Mouse (Mus musculus) embryonic facial prominence, embryonic 15.5 days (tissue): Measurements from ENCODE around the gene Ehbp1. TPM values are rescaled to one million over a fixed set of nuclear protein-coding genes. Genes with fewer than 3 reads are reported as not detected.

ENCODE experiments used
- ATAC-seq: fragments of 200-750 bp; cut with Nextera tagmentation; 2 replicates; pipeline ENCODE4 v1.8.0; 2017; ENCODE audit warnings: low read depth, moderate TSS enrichment; ENCODE audit not compliant: insufficient number of reproducible peaks, low FRiP score, low TSS enrichment
- H3K27ac ChIP-seq: fragments of 300-500 bp; sonication (generic); replicated peaks from 2 replicates; pipeline ENCODE4 v1.5.1; 2015; ENCODE audit warnings: mild to moderate bottlenecking, inconsistent platforms
- H3K27me3 ChIP-seq: fragments of 300-500 bp; sonication (generic); 2 replicates; pipeline ENCODE4 v1.6.1; 2015; ENCODE audit warnings: inconsistent platforms
- H3K36me3 ChIP-seq: fragments of 300-500 bp; sonication (generic); 2 replicates; pipeline ENCODE4 v1.6.1; 2015; ENCODE audit warnings: mild to moderate bottlenecking, inconsistent platforms
- H3K4me1 ChIP-seq: fragments of 300-500 bp; sonication (generic); 2 replicates; pipeline ENCODE4 v1.6.1; 2015; ENCODE audit warnings: inconsistent platforms
- H3K4me2 ChIP-seq: fragments of 300-500 bp; sonication (generic); replicated peaks from 2 replicates; pipeline ENCODE4 v1.6.1; 2015; ENCODE audit warnings: mild to moderate bottlenecking, inconsistent platforms
- H3K4me3 ChIP-seq: fragments of 300-500 bp; sonication (generic); replicated peaks from 2 replicates; pipeline ENCODE4 v1.5.1; 2015; ENCODE audit warnings: mild to moderate bottlenecking, inconsistent platforms
- H3K9ac ChIP-seq: fragments of 300-500 bp; sonication (generic); 2 replicates; pipeline ENCODE4 v1.6.1; 2015; ENCODE audit warnings: inconsistent platforms
- H3K9me3 ChIP-seq: fragments of 300-500 bp; sonication (generic); replicated peaks from 2 replicates; pipeline ENCODE4 v1.6.1; 2016; ENCODE audit warnings: inconsistent platforms
- WGBS: fragments of 180-500 bp; shearing (Covaris S2); methylation state at CpG from one replicate; pipeline ENCODE4 v1.1.7; 2015; 5-methylcytosine and 5-hydroxymethylcytosine counted together
- polyA plus RNA-seq: library from polyadenylated mRNA; unstranded; fragments of >200 nt; fragmentation: Nextera tagmentation; extraction: Ambion mirVana; gene quantifications from 2 replicates; pipeline ENCODE4 v1.2.1, GENCODE M21; 2015

Ehbp1 gene
- 14.2 and 16.0 TPM in 2 replicates for polyA plus RNA-seq

DNA sequence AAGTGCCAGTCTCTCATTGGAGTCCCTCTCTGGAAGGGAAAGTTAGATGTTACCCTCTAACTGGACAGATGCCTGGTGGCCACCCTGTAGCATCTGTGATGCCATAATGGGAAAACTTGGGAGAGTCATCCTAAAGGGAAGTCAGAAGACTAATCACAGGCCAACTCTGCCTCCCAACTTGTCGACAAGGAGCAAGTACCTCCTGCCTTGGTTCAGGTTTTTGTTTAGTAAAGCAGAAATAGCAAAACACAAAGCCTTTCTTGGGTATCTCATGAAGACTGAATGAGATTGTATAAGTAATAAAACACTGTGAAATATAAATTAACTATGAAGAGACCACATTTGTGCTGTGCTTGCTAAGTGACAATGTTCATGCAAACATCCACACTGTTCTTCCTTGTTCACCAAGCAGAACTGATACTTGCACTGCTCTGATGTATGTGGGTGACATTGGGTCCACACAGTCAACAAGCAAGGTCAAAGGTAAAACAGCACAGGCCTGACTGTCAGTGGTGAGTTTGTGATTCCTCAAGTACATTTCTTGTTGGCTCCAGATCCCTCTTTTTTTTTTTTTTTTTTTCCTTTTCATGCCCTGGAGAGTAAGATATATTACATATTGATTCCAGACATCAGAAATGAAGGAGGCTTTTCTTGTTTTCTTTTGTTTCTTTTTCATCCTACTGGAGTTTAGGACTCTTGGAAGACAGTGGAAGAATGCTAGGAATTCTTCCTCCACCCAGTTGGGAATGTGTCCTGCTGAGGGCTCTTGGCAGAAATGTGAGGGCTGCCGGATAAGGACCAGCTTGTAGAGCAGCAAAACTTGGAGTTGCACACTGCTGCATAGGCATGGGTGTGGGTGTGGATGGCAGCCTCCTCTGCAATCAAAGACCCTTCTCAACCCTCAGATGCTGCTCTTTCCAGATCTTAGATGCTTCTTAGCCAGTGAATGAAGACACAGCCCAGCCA lies at the start of gene Ehbp1:
TSS of gene Ehbp1 (minus strand) at position 51 of the 966 bp plus-strand sequence.
- Histone ChIP-seq H3K27ac (peak within 1 kb of the TSS; percentile 18; the same call in 1 of the 2 replicates), H3K36me3 (no peaks in the 10 kb centered on the region), H3K4me1 (peaks cover 18% of the 10 kb centered on the region), H3K4me2 (no peak within 1 kb of the TSS), H3K4me3 (no peak within 1 kb of the TSS), H3K9me3 (no peaks in the 10 kb centered on the region), H3K27me3 (no peaks in the 10 kb centered on the region), H3K9ac (no peak within 1 kb of the TSS)
- no peak for ATAC-seq
- WGBS, result 53% methylated on average over 2 of the region's 2 CpGs

DNA sequence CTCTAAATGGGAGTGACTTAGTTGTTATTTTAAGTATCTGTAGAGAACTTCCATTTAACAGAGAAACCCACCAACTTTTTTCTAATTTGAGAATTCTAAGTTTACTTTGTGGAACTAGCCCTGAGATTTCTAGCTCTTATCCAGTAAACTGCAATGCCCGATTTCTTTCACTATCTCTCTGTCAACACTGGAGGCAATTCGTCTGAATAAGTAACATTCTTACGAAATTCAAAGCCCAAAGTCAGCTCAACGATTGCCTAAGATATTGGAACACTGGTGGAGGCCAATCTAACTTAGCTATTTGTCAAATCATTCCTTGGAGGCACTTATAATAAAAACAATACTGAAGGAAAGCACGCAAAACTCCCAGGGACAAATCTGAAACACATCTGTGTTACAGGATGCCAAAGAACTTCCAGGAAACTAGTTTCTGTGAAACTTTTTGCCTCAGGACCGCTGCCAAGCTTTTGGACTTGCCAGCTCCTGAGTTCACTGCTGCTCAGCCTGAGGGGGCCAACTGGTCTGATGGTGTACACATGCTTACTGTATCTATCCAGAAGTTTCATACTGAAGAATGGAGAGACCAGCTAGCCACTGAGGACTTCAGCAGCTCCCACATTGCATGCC lies 45.5 kb upstream of the Ehbp1 start:
- H3K27me3 ChIP-seq, result no peaks in the 10 kb centered on the region
- 38% methylated on average over 6 of the region's 6 CpGs for WGBS
- H3K4me2 ChIP-seq, result no peak overlapping the region
- H3K27ac ChIP-seq, result peak overlapping the region; percentile 65
- ATAC-seq, result peak; percentile 54; the same call in 1 of the 2 replicates
- no peak overlapping the region for H3K4me3 ChIP-seq
- no peak overlapping the region for H3K9ac ChIP-seq
- H3K4me1 ChIP-seq, result no peaks in the 10 kb centered on the region
- H3K36me3 ChIP-seq, result no peaks in the 10 kb centered on the region
- H3K9me3 ChIP-seq, result no peaks in the 10 kb centered on the region

DNA sequence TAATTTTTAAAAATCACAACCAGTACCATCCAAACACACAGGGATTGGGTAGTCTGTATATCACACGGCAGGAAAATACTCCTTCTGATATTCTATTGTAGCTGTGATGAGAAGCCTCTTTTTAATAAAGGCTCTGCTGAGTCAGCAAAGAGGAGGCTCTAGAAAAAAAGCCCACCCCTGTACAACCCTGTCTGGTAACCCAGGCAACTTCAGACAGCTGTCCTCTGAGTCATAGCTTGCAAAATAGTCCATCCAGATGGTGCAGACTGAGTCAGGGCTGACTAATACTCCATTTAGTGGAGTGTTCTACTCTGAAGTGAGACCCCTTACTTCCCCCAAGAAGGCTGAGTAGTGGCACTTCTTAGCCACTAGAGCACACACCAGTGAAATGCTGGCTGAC lies 41.4 kb upstream of the Ehbp1 start:
- no peak overlapping the region for H3K27ac ChIP-seq
- H3K27me3 ChIP-seq, result no peaks in the 10 kb centered on the region
- no peaks in the 10 kb centered on the region for H3K36me3 ChIP-seq
- no peak overlapping the region for H3K4me3 ChIP-seq
- no peak overlapping the region for H3K9ac ChIP-seq
- H3K4me1 ChIP-seq, result no peaks in the 10 kb centered on the region
- no peaks in the 10 kb centered on the region for H3K9me3 ChIP-seq
- 89% methylated on average over 1 of the region's 1 CpGs for WGBS
- H3K4me2 ChIP-seq, result no peak overlapping the region
- ATAC-seq, result no peak

DNA sequence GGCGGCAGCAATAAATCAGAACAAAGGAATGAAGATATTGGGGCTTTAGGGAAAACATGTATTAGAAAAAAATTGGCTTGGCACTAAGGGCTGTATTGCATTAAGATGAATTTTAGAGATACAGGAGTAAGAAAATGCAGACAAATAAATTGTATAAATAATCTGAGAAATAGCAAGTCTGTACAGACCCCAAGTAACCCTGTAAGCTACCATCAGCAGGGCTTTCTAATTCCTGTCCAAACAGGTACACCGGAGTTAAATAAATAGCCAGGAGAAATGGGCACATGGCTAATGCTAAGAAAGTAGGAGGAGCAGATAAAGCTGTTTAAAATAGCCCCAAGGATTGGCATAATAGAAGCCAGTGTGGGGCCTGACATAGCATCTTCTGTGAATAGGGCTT lies 32.7 kb upstream of the Ehbp1 start:
- no peak for ATAC-seq
- Histone ChIP-seq H3K27me3 (no peaks in the 10 kb centered on the region), H3K27ac (no peak overlapping the region), H3K9ac (no peak overlapping the region), H3K4me1 (no peaks in the 10 kb centered on the region), H3K36me3 (no peaks in the 10 kb centered on the region), H3K4me2 (no peak overlapping the region), H3K9me3 (no peaks in the 10 kb centered on the region), H3K4me3 (no peak overlapping the region)
- WGBS, result 70% methylated on average over 2 of the region's 2 CpGs

DNA sequence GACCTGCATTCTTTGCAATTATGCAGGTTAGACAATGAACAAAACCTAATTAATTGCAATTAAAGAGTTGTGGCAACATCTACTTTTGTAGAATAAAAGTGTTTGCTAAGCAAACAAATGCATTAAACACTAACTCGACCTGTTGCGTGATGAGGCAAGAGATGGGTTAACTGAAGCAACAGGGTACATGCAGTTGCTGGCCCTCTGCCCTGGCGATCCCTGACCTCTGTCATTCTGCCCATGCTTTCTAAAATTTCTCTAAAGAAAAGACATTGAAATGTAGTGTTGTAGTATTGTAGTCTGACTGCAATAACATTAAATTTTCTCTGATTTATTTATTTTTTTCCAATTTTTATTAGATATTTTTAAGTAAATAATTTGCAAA lies 31.2 kb upstream of the Ehbp1 start:
- H3K36me3 ChIP-seq, result no peaks in the 10 kb centered on the region
- no peaks in the 10 kb centered on the region for H3K9me3 ChIP-seq
- no peak for ATAC-seq
- H3K27ac ChIP-seq, result no peak overlapping the region
- H3K4me2 ChIP-seq, result no peak overlapping the region
- no peak overlapping the region for H3K4me3 ChIP-seq
- H3K4me1 ChIP-seq, result no peaks in the 10 kb centered on the region
- H3K9ac ChIP-seq, result no peak overlapping the region
- WGBS, result 84% methylated on average over 3 of the region's 3 CpGs
- H3K27me3 ChIP-seq, result no peaks in the 10 kb centered on the region

DNA sequence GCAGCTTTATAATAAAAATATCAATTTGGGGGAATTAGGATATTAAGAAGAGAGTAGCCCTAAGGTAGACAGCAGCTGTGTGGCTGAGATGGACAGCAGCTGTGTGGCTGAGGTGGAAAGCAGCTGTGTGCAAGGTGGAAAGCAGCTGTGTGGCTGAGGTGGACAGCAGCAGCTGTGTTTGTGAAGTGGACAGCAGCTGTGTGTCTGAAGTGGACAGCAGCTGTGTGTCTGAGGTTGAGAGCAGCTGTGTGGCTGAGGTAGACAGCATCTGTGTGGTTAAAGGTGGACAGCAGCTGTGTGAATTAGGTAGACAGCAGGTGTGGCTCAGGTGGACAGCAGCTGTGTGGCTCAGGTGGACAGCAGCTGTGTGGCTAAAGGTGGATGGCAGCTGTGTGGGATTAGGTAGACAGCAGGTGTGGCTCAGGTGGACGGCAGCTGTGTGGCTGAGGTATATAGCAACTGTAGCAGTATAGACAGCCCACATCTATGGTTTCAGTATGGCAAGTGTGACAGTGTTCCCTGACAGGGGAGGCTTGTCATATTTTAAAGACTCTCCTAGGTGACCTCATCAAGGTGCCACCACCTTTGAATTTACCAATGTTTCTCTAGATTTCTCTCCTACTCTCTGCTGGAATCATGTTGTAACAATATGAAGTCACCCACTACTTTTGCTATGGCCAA lies 30.7 kb upstream of the Ehbp1 start:
- Histone ChIP-seq H3K4me3 (no peak overlapping the region), H3K27me3 (no peaks in the 10 kb centered on the region), H3K36me3 (no peaks in the 10 kb centered on the region), H3K9me3 (no peaks in the 10 kb centered on the region), H3K27ac (no peak overlapping the region), H3K4me1 (no peaks in the 10 kb centered on the region), H3K9ac (no peak overlapping the region), H3K4me2 (no peak overlapping the region)
- WGBS, result 75% methylated on average over 1 of the region's 1 CpGs
- no peak for ATAC-seq

DNA sequence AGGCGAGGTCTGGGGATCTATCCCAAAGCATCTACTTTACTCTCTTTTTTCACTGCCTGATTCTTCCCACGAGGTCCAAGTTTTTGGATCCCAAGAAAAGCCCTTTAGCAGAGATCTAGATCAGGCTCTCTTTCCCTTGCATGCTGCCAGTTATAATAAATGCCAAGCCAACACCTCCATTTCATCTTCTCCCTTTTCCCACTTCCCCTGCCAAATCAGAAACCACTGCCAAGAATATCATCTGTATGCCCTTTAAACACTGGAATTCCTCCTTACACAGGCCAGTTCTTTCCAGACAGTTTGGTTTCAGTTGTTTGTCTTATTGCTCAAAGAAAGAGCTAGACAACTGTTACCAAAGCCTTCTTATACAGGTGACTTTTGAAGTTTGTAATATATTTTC lies 27.7 kb upstream of the Ehbp1 start:
- Histone ChIP-seq H3K36me3 (no peaks in the 10 kb centered on the region), H3K27me3 (no peaks in the 10 kb centered on the region), H3K27ac (no peak overlapping the region), H3K4me1 (no peaks in the 10 kb centered on the region), H3K4me2 (no peak overlapping the region), H3K9ac (no peak overlapping the region), H3K9me3 (no peaks in the 10 kb centered on the region), H3K4me3 (no peak overlapping the region)
- 66% methylated on average over 2 of the region's 2 CpGs for WGBS
- no peak for ATAC-seq

DNA sequence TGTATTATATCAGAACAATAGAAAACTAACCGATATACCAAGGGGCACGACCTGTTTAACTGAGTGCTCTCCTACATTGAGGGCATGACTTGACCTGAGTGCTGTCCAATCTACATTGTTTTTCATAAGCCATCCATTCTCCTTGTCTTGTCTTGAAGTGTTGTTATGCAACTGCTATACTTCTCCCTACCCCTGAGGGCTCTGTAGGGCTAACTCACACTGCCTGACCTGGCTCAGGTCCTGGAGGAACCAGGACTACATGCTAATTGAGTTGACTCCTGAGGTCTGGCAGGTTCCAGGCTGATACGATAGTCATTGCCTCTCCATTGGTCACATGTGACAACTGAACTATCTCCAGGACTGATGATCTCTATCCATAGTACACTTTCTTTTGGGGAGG lies 26.5 kb upstream of the Ehbp1 start:
- Histone ChIP-seq H3K4me3 (no peak overlapping the region), H3K9me3 (no peaks in the 10 kb centered on the region), H3K27me3 (no peaks in the 10 kb centered on the region), H3K4me1 (no peaks in the 10 kb centered on the region), H3K4me2 (no peak overlapping the region), H3K27ac (no peak overlapping the region), H3K36me3 (no peaks in the 10 kb centered on the region), H3K9ac (no peak overlapping the region)
- 87% methylated on average over 3 of the region's 3 CpGs for WGBS
- no peak for ATAC-seq

DNA sequence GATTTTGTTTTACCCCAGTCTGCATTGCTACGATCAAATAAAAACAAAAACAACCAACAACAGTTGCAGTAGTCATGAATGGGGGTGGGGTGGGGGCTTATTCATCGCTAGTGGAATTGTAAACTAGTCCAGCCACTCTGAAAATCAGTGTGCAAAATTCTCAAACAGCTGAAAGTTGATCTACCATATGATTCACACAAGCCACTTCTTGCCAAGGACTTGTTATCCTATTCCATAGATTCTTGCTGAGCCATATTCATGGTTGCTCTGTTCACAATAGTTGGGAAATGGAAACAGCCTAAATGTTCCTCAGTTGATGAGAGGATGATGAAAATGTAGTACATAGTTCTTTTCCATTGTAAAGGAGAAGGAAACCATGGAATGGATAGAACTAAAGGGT lies 24.4 kb upstream of the Ehbp1 start:
- 81% methylated on average over 2 of the region's 2 CpGs for WGBS
- no peak for ATAC-seq
- Histone ChIP-seq H3K4me3 (no peak overlapping the region), H3K36me3 (no peaks in the 10 kb centered on the region), H3K4me2 (no peak overlapping the region), H3K27ac (no peak overlapping the region), H3K27me3 (no peaks in the 10 kb centered on the region), H3K9ac (no peak overlapping the region), H3K9me3 (no peaks in the 10 kb centered on the region), H3K4me1 (no peaks in the 10 kb centered on the region)

DNA sequence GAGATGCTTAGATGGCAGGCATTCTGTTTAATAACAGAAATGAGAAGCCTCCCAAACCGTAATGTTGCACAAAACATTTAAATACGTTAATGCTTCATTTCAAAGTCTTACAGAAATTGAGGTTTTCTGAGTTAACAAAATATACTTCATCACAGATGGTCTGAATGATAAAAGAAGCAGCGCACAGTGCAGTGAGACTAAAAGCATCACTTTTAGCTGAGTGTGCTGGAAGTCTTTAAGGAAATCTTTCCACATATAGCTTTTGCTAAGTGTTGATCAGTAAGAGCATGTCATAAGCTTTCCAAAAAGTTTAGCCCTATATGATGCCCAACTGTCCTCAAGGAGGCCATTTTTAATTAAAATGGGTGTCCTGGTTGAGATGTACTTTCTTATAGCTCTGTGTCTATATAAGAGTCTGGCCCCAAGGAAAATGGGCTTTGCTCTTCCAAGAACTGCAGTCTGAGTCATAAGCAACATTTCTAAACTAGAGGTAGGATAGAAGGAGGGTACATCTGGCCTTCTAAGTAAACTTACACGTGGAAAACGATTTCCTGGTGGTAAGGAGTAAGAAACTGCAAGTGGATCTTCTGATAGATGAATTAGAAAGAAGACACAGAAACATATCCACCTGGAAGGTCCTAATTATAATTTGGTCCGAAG lies 12.0 kb upstream of the Ehbp1 start:
- Histone ChIP-seq H3K36me3 (no peaks in the 10 kb centered on the region), H3K27ac (no peak overlapping the region), H3K9ac (no peak overlapping the region), H3K4me2 (no peak overlapping the region), H3K4me3 (no peak overlapping the region), H3K4me1 (no peaks in the 10 kb centered on the region), H3K27me3 (no peaks in the 10 kb centered on the region), H3K9me3 (no peaks in the 10 kb centered on the region)
- no peak for ATAC-seq
- WGBS, result 72% methylated on average over 6 of the region's 6 CpGs

DNA sequence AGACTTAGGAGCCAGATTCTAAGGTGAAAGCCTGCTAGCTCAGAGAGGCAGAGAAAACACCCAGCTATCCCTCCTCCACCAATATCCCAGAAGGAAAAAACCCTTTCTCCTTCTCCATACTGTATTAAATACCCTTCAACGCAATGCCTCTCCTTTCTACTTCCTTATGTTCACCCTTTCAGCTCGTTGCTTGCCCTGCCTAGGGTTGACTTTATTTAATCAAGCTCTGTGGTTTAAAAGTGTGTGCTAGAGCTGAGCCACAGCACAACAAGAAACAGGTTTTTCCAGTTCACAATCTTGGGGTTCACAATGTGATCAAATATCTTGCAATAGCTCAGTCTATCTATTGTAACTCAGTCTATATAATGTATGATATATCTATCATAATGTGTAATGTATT lies 7.9 kb upstream of the Ehbp1 start:
- no peaks in the 10 kb centered on the region for H3K36me3 ChIP-seq
- no peaks in the 10 kb centered on the region for H3K27me3 ChIP-seq
- peaks cover 26% of the 10 kb centered on the region for H3K4me1 ChIP-seq
- H3K9ac ChIP-seq, result no peak overlapping the region
- H3K27ac ChIP-seq, result no peak overlapping the region
- no peaks in the 10 kb centered on the region for H3K9me3 ChIP-seq
- no peak overlapping the region for H3K4me2 ChIP-seq
- no peak for ATAC-seq
- WGBS, result 30% methylated on average over 2 of the region's 2 CpGs
- H3K4me3 ChIP-seq, result no peak overlapping the region
